Mouse (Mus musculus) MEL (cell line): ENCODE data around the gene Abca2. TPM values are rescaled to one million over a fixed set of nuclear protein-coding genes. Genes with fewer than 3 reads are reported as not detected.
A peak's percentile ranks its signal among the peaks of the same experiment; 100 is the strongest.

Experiments
- DNase-seq: peaks from one replicate; pipeline ENCODE4 v3.0.0; 2011; ENCODE audit warnings: low read depth, low spot score
- H3K27ac ChIP-seq: 2 replicates; pipeline ENCODE4 v1.5.1; 2012; ENCODE audit warnings: low read depth, mild to moderate bottlenecking, control low read depth, low read length, moderate library complexity; ENCODE audit not compliant: control insufficient read depth
- H3K27me3 ChIP-seq, 2 experiments: fragments of 150-350 bp in 1 of 2; sonication (generic) in 1 of 2; 2 replicates each; pipeline ENCODE4 v1.6.1; 2012; ENCODE audit warnings: low read length in 2 of 2, mild to moderate bottlenecking in 2 of 2, improper control_type of control experiment in 1 of 2, moderate library complexity in 1 of 2; ENCODE audit not compliant: insufficient read depth in 2 of 2, control insufficient read depth in 1 of 2
- H3K36me3 ChIP-seq, 2 experiments: 2 replicates each; pipeline ENCODE4 v1.6.1; 2012 to 2014; ENCODE audit warnings: low read length in 2 of 2, improper control_type of control experiment in 1 of 2, inconsistent platforms in 1 of 2, mild to moderate bottlenecking in 1 of 2; ENCODE audit not compliant: insufficient read depth in 2 of 2, control insufficient read depth in 1 of 2
- H3K4me1 ChIP-seq, 2 experiments: fragments of 150-350 bp in 1 of 2; sonication (generic) in 1 of 2; 2 replicates each; pipeline ENCODE4 v1.6.1; 2012; ENCODE audit warnings: low read length in 2 of 2, improper control_type of control experiment in 1 of 2, mild to moderate bottlenecking in 1 of 2; ENCODE audit not compliant: insufficient read depth in 2 of 2, control insufficient read depth in 1 of 2
- H3K4me3 ChIP-seq, 2 experiments: fragments of 150-350 bp in 1 of 2; sonication (generic) in 1 of 2; 2 replicates each; pipeline ENCODE4 v1.5.1; 2012; ENCODE audit warnings: low read depth in 2 of 2, low read length in 2 of 2, mild to moderate bottlenecking in 2 of 2, moderate library complexity in 2 of 2, control low read depth in 1 of 2, improper control_type of control experiment in 1 of 2; ENCODE audit not compliant: control insufficient read depth in 1 of 2, insufficient read depth in 1 of 2
- H3K79me2 ChIP-seq: 2 replicates; pipeline ENCODE4 v1.6.1; 2012; ENCODE audit warnings: mild to moderate bottlenecking, low read length, moderate library complexity; ENCODE audit not compliant: control insufficient read depth, poor library complexity, insufficient read depth
- H3K9ac ChIP-seq: 2 replicates; pipeline ENCODE4 v1.6.1; 2012; ENCODE audit warnings: low read depth, mild to moderate bottlenecking, control low read depth, low read length, moderate library complexity; ENCODE audit not compliant: control insufficient read depth, poor library complexity, severe bottlenecking
- H3K9me3 ChIP-seq: fragments of 150-350 bp; sonication (generic); replicated peaks from 2 replicates; pipeline ENCODE4 v1.6.1; 2012; ENCODE audit warnings: mild to moderate bottlenecking, low read length, improper control_type of control experiment, moderate library complexity; ENCODE audit not compliant: insufficient read depth
- BHLHE40 ChIP-seq: IDR thresholded peaks from 2 replicates; pipeline ENCODE4 v1.6.1; 2012; ENCODE audit warnings: low read depth, mild to moderate bottlenecking, inconsistent platforms, low read length, improper control_type of control experiment, borderline replicate concordance
- CHD1 ChIP-seq: IDR thresholded peaks from 2 replicates; pipeline ENCODE4 v1.6.1; 2012; ENCODE audit warnings: low read depth, mild to moderate bottlenecking, inconsistent platforms, low read length, improper control_type of control experiment
- CTCF ChIP-seq, 3 experiments: IDR thresholded peaks in 2 of 3; conservative IDR thresholded peaks in 1 of 3; 2 replicates each; pipeline ENCODE4 v1.5.1; 2011 to 2012; ENCODE audit warnings: low read length in 3 of 3, low read depth in 2 of 3, mild to moderate bottlenecking in 2 of 3, improper control_type of control experiment in 1 of 3, inconsistent platforms in 1 of 3, mixed read lengths in 1 of 3, moderate library complexity in 1 of 3; ENCODE audit not compliant: control insufficient read depth in 1 of 3, insufficient read depth in 1 of 3, poor library complexity in 1 of 3, severe bottlenecking in 1 of 3
- E2F4 ChIP-seq: IDR thresholded peaks from 2 replicates; pipeline ENCODE4 v1.6.1; 2011; ENCODE audit warnings: low read depth, low read length, improper control_type of control experiment, borderline replicate concordance
- ELF1 ChIP-seq: IDR thresholded peaks from 2 replicates; pipeline ENCODE4 v1.6.1; 2014; ENCODE audit warnings: low read depth, mild to moderate bottlenecking, inconsistent platforms, low read length, improper control_type of control experiment, moderate library complexity
- EP300 ChIP-seq, 2 experiments: IDR thresholded peaks; 2 replicates each; pipeline ENCODE4 v1.6.1; 2011; ENCODE audit warnings: improper control_type of control experiment in 2 of 2, low read length in 2 of 2, low read depth in 1 of 2, mild to moderate bottlenecking in 1 of 2
- ETS1 ChIP-seq: IDR thresholded peaks from 2 replicates; pipeline ENCODE4 v1.6.1; 2012; ENCODE audit warnings: low read depth, mild to moderate bottlenecking, inconsistent platforms, low read length, improper control_type of control experiment, moderate library complexity
- GABPA ChIP-seq: IDR thresholded peaks from 2 replicates; pipeline ENCODE4 v1.6.1; 2012; ENCODE audit warnings: low read depth, mild to moderate bottlenecking, inconsistent platforms, low read length, improper control_type of control experiment, moderate library complexity
- GATA1 ChIP-seq: IDR thresholded peaks from 2 replicates; pipeline ENCODE4 v1.6.1; 2011; ENCODE audit warnings: low read depth, low read length, improper control_type of control experiment
- HCFC1 ChIP-seq: IDR thresholded peaks from 2 replicates; pipeline ENCODE4 v1.6.1; 2012; ENCODE audit warnings: low read depth, mild to moderate bottlenecking, inconsistent platforms, low read length, improper control_type of control experiment, moderate library complexity
- JUND ChIP-seq: IDR thresholded peaks from 2 replicates; pipeline ENCODE4 v1.6.1; 2011; ENCODE audit warnings: low read depth, mild to moderate bottlenecking, improper control_type of control experiment, low read length
- KAT2A ChIP-seq: conservative IDR thresholded peaks from 2 replicates; pipeline ENCODE4 v1.6.1; 2012; ENCODE audit warnings: low read depth, low read length, improper control_type of control experiment, inconsistent platforms
- MAFK ChIP-seq: IDR thresholded peaks from 2 replicates; pipeline ENCODE4 v1.6.1; 2011; ENCODE audit warnings: low read depth, mild to moderate bottlenecking, low read length, improper control_type of control experiment, borderline replicate concordance
- MAX ChIP-seq: IDR thresholded peaks from 2 replicates; pipeline ENCODE4 v1.6.1; 2011; ENCODE audit warnings: low read length, improper control_type of control experiment
- MAZ ChIP-seq: IDR thresholded peaks from 2 replicates; pipeline ENCODE4 v1.6.1; 2012; ENCODE audit warnings: low read depth, mild to moderate bottlenecking, inconsistent platforms, low read length, improper control_type of control experiment
- MEF2A ChIP-seq: IDR thresholded peaks from 2 replicates; pipeline ENCODE4 v1.6.1; 2014; ENCODE audit warnings: low read depth, mild to moderate bottlenecking, inconsistent platforms, low read length, improper control_type of control experiment; ENCODE audit not compliant: poor library complexity, insufficient replicate concordance, severe bottlenecking; ENCODE audit errors: extremely low read depth
- MXI1 ChIP-seq: IDR thresholded peaks from 2 replicates; pipeline ENCODE4 v1.6.1; 2011; ENCODE audit warnings: mild to moderate bottlenecking, low read depth, low read length, improper control_type of control experiment
- MYB ChIP-seq: IDR thresholded peaks from 2 replicates; pipeline ENCODE4 v1.6.1; 2011; ENCODE audit warnings: mild to moderate bottlenecking, low read depth, low read length, improper control_type of control experiment
- MYC ChIP-seq: IDR thresholded peaks from 2 replicates; pipeline ENCODE4 v1.6.1; 2011; ENCODE audit warnings: low read depth, mild to moderate bottlenecking, low read length, improper control_type of control experiment, moderate library complexity
- NELFE ChIP-seq: IDR thresholded peaks from 2 replicates; pipeline ENCODE4 v1.6.1; 2011; ENCODE audit warnings: low read depth, low read length, improper control_type of control experiment
- POLR2A ChIP-seq, 2 experiments: IDR thresholded peaks; 2 replicates each; pipeline ENCODE4 v1.6.1; 2011 to 2012; ENCODE audit warnings: low read length in 2 of 2, mild to moderate bottlenecking in 2 of 2, control low read depth in 1 of 2, improper control_type of control experiment in 1 of 2, low read depth in 1 of 2, moderate library complexity in 1 of 2; ENCODE audit not compliant: control insufficient read depth in 1 of 2, insufficient read depth in 1 of 2, poor library complexity in 1 of 2
- POLR2AphosphoS2 ChIP-seq: IDR thresholded peaks from 2 replicates; pipeline ENCODE4 v1.6.1; 2011; ENCODE audit warnings: low read length, improper control_type of control experiment
- POLR2AphosphoS5 ChIP-seq: IDR thresholded peaks from 2 replicates; pipeline ENCODE4 v1.6.1; 2012; ENCODE audit warnings: low read depth, borderline replicate concordance, mild to moderate bottlenecking, inconsistent platforms, low read length, moderate library complexity, mixed read lengths
- RAD21 ChIP-seq: IDR thresholded peaks from 2 replicates; pipeline ENCODE4 v1.6.1; 2011; ENCODE audit warnings: mild to moderate bottlenecking, low read depth, low read length, improper control_type of control experiment
- SIN3A ChIP-seq: IDR thresholded peaks from 2 replicates; pipeline ENCODE4 v1.6.1; 2012; ENCODE audit warnings: low read length, improper control_type of control experiment, inconsistent platforms
- SMC3 ChIP-seq: IDR thresholded peaks from 2 replicates; pipeline ENCODE4 v1.6.1; 2011; ENCODE audit warnings: low read depth, low read length, improper control_type of control experiment
- TAL1 ChIP-seq: IDR thresholded peaks from 2 replicates; pipeline ENCODE4 v1.6.1; 2012; ENCODE audit warnings: mild to moderate bottlenecking, inconsistent platforms, low read length, moderate library complexity, mixed read lengths
- TBP ChIP-seq: IDR thresholded peaks from 2 replicates; pipeline ENCODE4 v1.8.0; 2011; ENCODE audit warnings: low read depth, low read length, improper control_type of control experiment
- UBTF ChIP-seq: IDR thresholded peaks from 2 replicates; pipeline ENCODE4 v1.6.1; 2012; ENCODE audit warnings: low read depth, mild to moderate bottlenecking, inconsistent platforms, low read length, improper control_type of control experiment, moderate library complexity, borderline replicate concordance; ENCODE audit not compliant: insufficient read depth
- USF1 ChIP-seq: IDR thresholded peaks from 2 replicates; pipeline ENCODE4 v1.6.1; 2014; ENCODE audit warnings: low read depth, mild to moderate bottlenecking, inconsistent platforms, low read length, improper control_type of control experiment, moderate library complexity
- ZC3H11A ChIP-seq: IDR thresholded peaks from 2 replicates; pipeline ENCODE4 v1.6.1; 2012; ENCODE audit warnings: low read depth, mild to moderate bottlenecking, inconsistent platforms, low read length, improper control_type of control experiment
- ZKSCAN1 ChIP-seq: IDR thresholded peaks from 2 replicates; pipeline ENCODE4 v1.6.1; 2012; ENCODE audit warnings: low read depth, mild to moderate bottlenecking, inconsistent platforms, low read length, improper control_type of control experiment, moderate library complexity
- ZMIZ1 ChIP-seq: IDR thresholded peaks from 2 replicates; pipeline ENCODE4 v1.6.1; 2012; ENCODE audit warnings: low read depth, mild to moderate bottlenecking, inconsistent platforms, low read length, improper control_type of control experiment, moderate library complexity
- polyA plus RNA-seq, 2 experiments: library from polyadenylated mRNA; stranded (reverse) in 1 of 2; unstranded in 1 of 2; fragments of >175 nt in 1 of 2; fragments of >200 nt in 1 of 2; gene quantifications; 2 replicates each; pipeline versions ENCODE4 v1.2.1 to v1.2.4; 2012; ENCODE audit warnings: low replicate concordance in 2 of 2, low read depth in 1 of 2; ENCODE audit not compliant: insufficient read length in 2 of 2, insufficient read depth in 1 of 2, missing spikeins in 1 of 2
- total RNA-seq: library from RNA; depleted of rRNA; stranded (reverse); fragments of 300-350 nt; gene quantifications from 2 replicates; pipeline ENCODE4 v1.2.3, GENCODE M21; 2012

The Abca2 gene
- total and polyA plus RNA-seq, 3 experiments, result 10.4 to 42.2 TPM; not detected in 1

GRCm38 (mm10) chr2:25493476-25493961 is 65.0 kb downstream of the Abca2 start, which contains the start of gene Lcn12:
Gene Lcn12, minus strand, starts transcription at chr2:25493911.
- Histone ChIP-seq H3K9ac (no peak within 1 kb of the TSS), H3K79me2 (no peaks in the 10 kb centered on the region), H3K36me3 (peaks cover 0 to 14% of the 10 kb centered on the region in 2 experiments; a peak in 2 of 4 replicates), H3K4me3 (no peak within 1 kb of the TSS), H3K27me3 (peaks cover 0 to 3% of the 10 kb centered on the region in 2 experiments; a peak in 3 of 4 replicates), H3K27ac (no peak within 1 kb of the TSS), H3K4me1 (peaks cover 10 to 14% of the 10 kb centered on the region in 2 experiments), H3K9me3 (no peaks in the 10 kb centered on the region)
- TF ChIP-seq MYC (no peak), MYB (no peak), RAD21 (no peak), ZKSCAN1 (no peak), POLR2AphosphoS2 (no peak), KAT2A (no peak), CHD1 (no peak)
- no peak for DNase-seq

DNA sequence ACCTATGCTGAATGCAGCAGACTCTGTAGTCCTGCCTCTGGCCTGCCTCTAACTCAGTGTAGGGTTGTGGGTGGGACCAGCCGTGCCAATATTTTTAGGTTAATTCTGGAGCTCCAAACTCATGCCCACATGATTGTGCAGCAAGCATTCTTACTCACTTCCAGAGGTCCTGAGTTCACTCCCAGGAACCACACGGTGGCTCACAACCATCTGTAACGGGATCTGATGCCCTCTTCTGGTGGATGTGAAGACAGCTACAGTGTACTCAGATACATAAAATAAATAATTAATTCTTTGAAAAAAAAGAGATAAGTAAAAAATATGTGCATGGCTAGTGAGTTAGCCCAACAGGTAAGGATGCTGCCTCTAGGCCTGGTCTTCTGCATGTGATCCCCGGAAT is 68.0 kb downstream of the Abca2 start:
- Histone ChIP-seq H3K27ac (no peak overlapping the region), H3K9ac (no peak overlapping the region)
- DNase-seq, result peak; percentile 68
- TF ChIP-seq SIN3A (peak; percentile 35; the same call in 1 of the 2 replicates), MAFK (no peak), ETS1 (no peak), BHLHE40 (no peak), JUND (no peak), TBP (no peak), EP300 (IDR thresholded peaks at IDR 0.05; ENCODE audit: low read depth in 1 of 2, low read length in 2 of 2) (no peak), GATA1 (no peak), MXI1 (no peak), GABPA (no peak), TAL1 (no peak), RAD21 (peak; percentile 37), UBTF (no peak), MAX (no peak), POLR2A (IDR thresholded peaks at IDR 0.05; ENCODE audit: control insufficient read depth in 1 of 2, insufficient read depth in 1 of 2, low read depth in 1 of 2, low read length in 2 of 2, poor library complexity in 1 of 2) (no peak), E2F4 (no peak), ZC3H11A (peak; percentile 34), HCFC1 (no peak), CTCF (IDR thresholded peaks at IDR 0.05 in 2 of 3, conservative IDR thresholded peaks at IDR 0.05 in 1 of 3; ENCODE audit: control insufficient read depth in 1 of 3, insufficient read depth in 1 of 3, low read depth in 2 of 3, low read length in 3 of 3, poor library complexity in 1 of 3, severe bottlenecking in 1 of 3) (peak; percentile 13 to 72 (median 49); a peak in 4 of 6 replicates), MYB (no peak), ZMIZ1 (no peak), SMC3 (peak; percentile 60), MAZ (no peak), MEF2A (no peak), POLR2AphosphoS5 (no peak), NELFE (no peak), ELF1 (no peak), USF1 (no peak)

More for the DNA sequence above, 68.0 kb downstream of the Abca2 start:
- H3K79me2 ChIP-seq, result peaks cover 8% of the 10 kb centered on the region
- H3K27me3 ChIP-seq, result no peaks in the 10 kb centered on the region
- H3K9me3 ChIP-seq, result no peaks in the 10 kb centered on the region
- no peak overlapping the region for H3K4me3 ChIP-seq
- peaks cover 0 to 16% of the 10 kb centered on the region in 2 experiments; a peak in 2 of 4 replicates for H3K36me3 ChIP-seq
- H3K4me1 ChIP-seq, result peaks cover 10 to 23% of the 10 kb centered on the region in 2 experiments
